Mouse (Mus musculus): ENCODE measurements around the gene Cnnm4. TPM values are rescaled to one million over a fixed set of nuclear protein-coding genes. Genes with fewer than 3 reads are reported as not detected.

Cnnm4 gene
- total and polyA plus RNA-seq, 3 experiments = 3.1 to 8.6 (median 4.5) TPM

DNA sequence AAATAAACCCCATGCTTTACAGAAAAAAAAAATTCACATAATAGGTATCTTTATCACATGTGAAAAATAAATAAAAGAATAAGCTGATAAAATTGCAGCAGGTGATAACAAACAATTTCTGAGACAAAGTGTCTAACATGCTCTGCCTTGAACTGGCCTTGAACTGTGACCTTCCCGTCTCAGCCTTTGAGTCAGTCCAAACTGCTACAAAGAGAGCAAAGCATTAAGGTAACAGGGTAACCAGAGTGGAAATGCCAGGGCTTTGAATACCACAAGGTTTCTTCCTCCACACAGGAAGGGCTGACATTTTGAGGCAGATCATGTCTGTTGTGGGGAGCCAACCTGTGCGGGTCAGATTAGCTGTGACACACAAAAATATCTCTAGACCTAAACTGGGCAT is 74.0 kb downstream of the Cnnm4 start:
- H3K4me3 ChIP-seq (ENCODE audit: low read depth, low read length) = no peak overlapping the region

DNA sequence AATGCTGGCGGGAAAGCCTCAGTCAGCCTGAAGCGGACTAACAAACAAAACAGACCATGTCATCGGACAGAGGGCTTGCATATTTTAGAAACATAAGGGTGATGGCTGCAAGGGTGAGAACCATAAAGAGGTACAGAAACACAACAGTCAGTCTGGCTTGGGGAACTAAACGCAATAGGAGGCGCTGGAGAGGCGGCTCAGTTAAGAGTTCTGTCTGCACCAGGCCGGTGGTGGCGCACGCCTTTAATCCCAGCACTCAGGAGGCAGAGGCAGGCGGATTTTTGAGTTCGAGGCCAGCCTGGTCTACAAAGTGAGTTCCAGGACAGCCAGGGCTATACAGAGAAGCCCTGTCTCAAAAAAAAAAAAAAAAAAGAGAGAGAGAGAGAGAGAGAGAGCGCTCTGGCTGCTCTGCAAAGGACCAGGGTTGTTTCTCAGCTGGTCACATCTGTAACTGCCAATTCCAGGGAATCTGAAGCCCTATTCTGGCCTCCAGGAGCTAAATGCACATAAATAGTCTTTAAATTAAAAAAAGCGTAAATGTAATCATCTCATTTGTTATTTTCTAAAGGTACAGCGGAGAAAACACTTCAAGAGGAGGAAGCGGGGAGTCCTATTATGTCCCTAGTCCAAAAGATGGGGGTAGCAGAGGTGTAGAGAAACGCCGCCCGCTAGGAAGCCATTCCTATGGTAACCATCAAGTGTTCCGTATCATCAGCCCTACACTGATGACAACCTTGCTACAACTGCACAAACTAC is 74.6 kb downstream of the Cnnm4 start:
- no peak for DNase-seq (ENCODE audit: low spot score)
- Histone ChIP-seq H3K36me3 (replicated peaks) (peaks cover 42% of the 10 kb centered on the region), H3K4me1 (ENCODE audit: insufficient read depth, low read depth, low read length) (peaks cover 23% of the 10 kb centered on the region), H3K27me3 (ENCODE audit: insufficient read depth, low read length) (peaks cover 18% of the 10 kb centered on the region), H3K9me3 (replicated peaks) (no peaks in the 10 kb centered on the region), H3K4me3 (ENCODE audit: low read depth, low read length) (peak overlapping the region; percentile 81)
- TF ChIP-seq POLR2AphosphoS5 (IDR thresholded peaks at IDR 0.05; ENCODE audit: insufficient replicate concordance, low read depth, low read length) = no peak
- no peak for TF ChIP-seq GATA2 (IDR thresholded peaks at IDR 0.05; ENCODE audit: borderline replicate concordance, low read depth, low read length)
- no peak for TF ChIP-seq CTCF (IDR thresholded peaks at IDR 0.05; ENCODE audit: low read depth, low read length)
- TF ChIP-seq GATA1 (IDR thresholded peaks at IDR 0.05; ENCODE audit: borderline replicate concordance, low read length) = no peak
- no peak for TF ChIP-seq TAL1 (conservative IDR thresholded peaks at IDR 0.05; ENCODE audit: low read depth, low read length)
- ATAC-seq (ENCODE audit: extremely low read depth, insufficient number of reproducible peaks, low FRiP score, poor library complexity, severe bottlenecking) = no peak

More for the DNA sequence above, 74.0 kb downstream of the Cnnm4 start:
- Histone ChIP-seq H3K36me3 (replicated peaks) (peaks cover 48% of the 10 kb centered on the region), H3K27me3 (ENCODE audit: insufficient read depth, low read length) (peaks cover 13% of the 10 kb centered on the region), H3K9me3 (replicated peaks) (no peaks in the 10 kb centered on the region), H3K4me1 (ENCODE audit: insufficient read depth, low read depth, low read length) (peaks cover 23% of the 10 kb centered on the region)
- no peak for ATAC-seq (ENCODE audit: extremely low read depth, insufficient number of reproducible peaks, low FRiP score, poor library complexity, severe bottlenecking)
- TF ChIP-seq GATA1 (IDR thresholded peaks at IDR 0.05; ENCODE audit: borderline replicate concordance, low read length) (no peak), GATA2 (IDR thresholded peaks at IDR 0.05; ENCODE audit: borderline replicate concordance, low read depth, low read length) (no peak), TAL1 (conservative IDR thresholded peaks at IDR 0.05; ENCODE audit: low read depth, low read length) (no peak)
- DNase-seq (ENCODE audit: low spot score) = no peak

DNA sequence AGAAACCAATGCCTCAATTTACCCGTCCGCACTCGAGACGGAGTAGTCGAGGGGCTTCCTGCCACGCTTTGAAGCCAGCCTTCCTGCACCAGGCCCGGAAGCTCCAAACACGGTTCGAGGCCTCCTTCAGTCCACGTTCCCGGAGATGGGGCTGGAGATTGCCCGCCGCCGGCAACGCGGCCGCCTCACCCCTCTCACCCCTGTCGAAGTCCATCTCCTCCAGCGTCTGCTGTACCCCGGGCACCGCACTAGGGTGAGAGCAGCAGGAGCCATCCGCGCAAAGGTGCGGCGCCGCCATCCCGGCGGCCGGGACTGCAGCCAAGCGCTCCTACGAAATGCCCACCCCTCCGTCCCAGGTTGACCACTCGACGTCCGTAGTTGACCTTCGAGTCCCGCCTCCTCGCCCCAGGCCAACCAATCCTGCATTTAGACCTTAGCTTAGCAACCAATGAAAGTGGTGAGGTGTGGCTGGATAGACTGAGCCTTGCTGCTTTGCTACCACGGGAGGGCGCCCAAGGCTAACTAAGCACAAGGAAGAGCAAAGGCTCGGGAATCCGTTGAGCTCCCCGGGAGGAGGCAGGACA is 75.6 kb downstream of the Cnnm4 start, which contains the start of gene Ankrd39:
Gene Ankrd39, minus strand, starts transcription at position 558 of the 584 bp plus-strand sequence.
- Histone ChIP-seq H3K4me1 (ENCODE audit: insufficient read depth, low read depth, low read length) (peaks cover 23% of the 10 kb centered on the region), H3K27me3 (ENCODE audit: insufficient read depth, low read length) (peaks cover 26% of the 10 kb centered on the region), H3K4me3 (ENCODE audit: low read depth, low read length) (peak within 1 kb of the TSS; percentile 81), H3K36me3 (replicated peaks) (peaks cover 33% of the 10 kb centered on the region), H3K9me3 (replicated peaks) (no peaks in the 10 kb centered on the region)
- ATAC-seq (ENCODE audit: extremely low read depth, insufficient number of reproducible peaks, low FRiP score, poor library complexity, severe bottlenecking) (peak; percentile 99), DNase-seq (ENCODE audit: low spot score) (peak; percentile 100)
- TF ChIP-seq GATA2 (IDR thresholded peaks at IDR 0.05; ENCODE audit: borderline replicate concordance, low read depth, low read length) (no peak), GATA1 (IDR thresholded peaks at IDR 0.05; ENCODE audit: borderline replicate concordance, low read length) (no peak), CTCF (IDR thresholded peaks at IDR 0.05; ENCODE audit: low read depth, low read length) (peak; percentile 89), POLR2AphosphoS5 (IDR thresholded peaks at IDR 0.05; ENCODE audit: insufficient replicate concordance, low read depth, low read length) (no peak), TAL1 (conservative IDR thresholded peaks at IDR 0.05; ENCODE audit: low read depth, low read length) (no peak)

DNA sequence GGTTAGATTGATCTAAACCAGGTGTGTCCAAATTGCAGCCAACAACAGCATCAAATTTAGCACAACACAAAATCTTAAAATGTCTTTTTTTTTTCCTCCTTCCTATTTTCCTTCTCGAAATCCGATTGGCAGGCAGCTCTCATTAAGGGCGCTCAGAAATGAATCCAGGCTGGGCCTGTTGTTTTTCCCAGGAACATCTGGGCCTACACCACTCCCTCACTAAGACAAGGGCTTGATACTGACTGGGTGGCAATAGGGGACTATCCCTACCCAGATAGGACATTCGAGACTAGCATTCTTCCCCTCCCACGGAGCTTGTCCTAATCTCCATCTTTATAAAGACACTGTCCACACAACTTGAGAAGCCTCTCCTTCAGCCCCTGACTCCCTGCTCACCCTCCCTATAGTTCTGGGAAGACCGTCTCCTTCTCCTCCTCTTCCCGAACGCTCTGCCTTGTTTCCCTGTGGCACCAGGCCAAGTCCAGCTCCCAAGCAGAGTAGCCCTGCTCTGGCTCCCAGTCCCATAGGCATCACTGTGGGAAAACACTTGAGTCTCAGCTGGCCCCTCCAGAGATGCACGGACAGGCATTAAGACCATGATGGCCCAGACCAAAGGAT is 76.7 kb downstream of the Cnnm4 start:
- Histone ChIP-seq H3K9me3 (replicated peaks) (no peaks in the 10 kb centered on the region), H3K4me3 (ENCODE audit: low read depth, low read length) (no peak overlapping the region), H3K36me3 (replicated peaks) (peaks cover 22% of the 10 kb centered on the region), H3K27me3 (ENCODE audit: insufficient read depth, low read length) (peaks cover 37% of the 10 kb centered on the region), H3K4me1 (ENCODE audit: insufficient read depth, low read depth, low read length) (peaks cover 23% of the 10 kb centered on the region)
- DNase-seq (ENCODE audit: low spot score) (no peak), ATAC-seq (ENCODE audit: extremely low read depth, insufficient number of reproducible peaks, low FRiP score, poor library complexity, severe bottlenecking) (no peak)
- TF ChIP-seq CTCF (IDR thresholded peaks at IDR 0.05; ENCODE audit: low read depth, low read length) = no peak
- TF ChIP-seq TAL1 (conservative IDR thresholded peaks at IDR 0.05; ENCODE audit: low read depth, low read length) = no peak

DNA sequence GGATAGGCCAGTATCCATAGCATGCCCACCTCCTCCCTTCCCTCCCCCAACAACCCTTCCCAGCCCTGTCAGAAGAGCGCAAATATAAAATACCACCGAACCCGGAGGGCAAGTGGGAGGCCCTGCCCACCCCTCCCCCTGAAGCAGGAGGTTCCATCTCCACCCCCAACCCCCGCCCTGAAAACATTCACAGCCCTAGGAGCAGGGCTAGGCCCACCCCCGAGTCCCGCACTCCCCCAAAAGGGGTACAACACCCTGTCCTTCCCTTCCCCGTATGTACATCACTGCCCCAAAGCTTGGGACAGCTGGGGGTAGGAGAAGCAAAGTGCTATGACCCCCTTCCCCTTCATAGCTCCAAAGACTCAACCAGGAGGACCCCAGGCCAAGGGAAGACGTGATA is 77.4 kb downstream of the Cnnm4 start:
- H3K36me3 ChIP-seq (replicated peaks) = peaks cover 15% of the 10 kb centered on the region
- ATAC-seq (ENCODE audit: extremely low read depth, insufficient number of reproducible peaks, low FRiP score, poor library complexity, severe bottlenecking) = no peak
- H3K9me3 ChIP-seq (replicated peaks) = no peaks in the 10 kb centered on the region
- TF ChIP-seq GATA1 (IDR thresholded peaks at IDR 0.05; ENCODE audit: borderline replicate concordance, low read length) (no peak), TAL1 (conservative IDR thresholded peaks at IDR 0.05; ENCODE audit: low read depth, low read length) (no peak)
- H3K4me3 ChIP-seq (ENCODE audit: low read depth, low read length) = no peak overlapping the region
- DNase-seq (ENCODE audit: low spot score) = no peak
- H3K27me3 ChIP-seq (ENCODE audit: insufficient read depth, low read length) = peaks cover 43% of the 10 kb centered on the region
- peaks cover 23% of the 10 kb centered on the region for H3K4me1 ChIP-seq (ENCODE audit: insufficient read depth, low read depth, low read length)

DNA sequence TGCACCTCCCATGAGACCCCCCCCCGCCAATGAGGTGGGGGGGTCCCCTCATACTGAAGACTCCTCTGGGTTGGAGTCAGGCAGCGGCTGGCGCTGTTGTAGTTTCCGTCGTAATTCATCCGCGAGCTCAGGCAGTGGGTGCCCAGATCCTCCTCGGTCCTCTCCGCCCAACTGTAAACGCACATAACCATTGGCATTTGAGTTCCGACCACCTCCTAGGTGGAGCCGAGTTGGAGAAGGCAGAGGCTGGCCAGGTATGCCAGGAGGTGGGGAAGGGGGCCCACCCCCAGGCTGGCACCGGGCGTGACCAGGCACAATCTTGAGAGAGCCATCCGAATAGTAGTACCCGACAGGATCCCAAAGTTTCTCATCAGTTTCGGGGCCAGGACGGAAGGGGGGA is 78.1 kb downstream of the Cnnm4 start:
- TF ChIP-seq GATA1 (IDR thresholded peaks at IDR 0.05; ENCODE audit: borderline replicate concordance, low read length) (no peak), CTCF (IDR thresholded peaks at IDR 0.05; ENCODE audit: low read depth, low read length) (no peak), GATA2 (IDR thresholded peaks at IDR 0.05; ENCODE audit: borderline replicate concordance, low read depth, low read length) (no peak), POLR2AphosphoS5 (IDR thresholded peaks at IDR 0.05; ENCODE audit: insufficient replicate concordance, low read depth, low read length) (no peak), TAL1 (conservative IDR thresholded peaks at IDR 0.05; ENCODE audit: low read depth, low read length) (no peak)
- DNase-seq (ENCODE audit: low spot score) (no peak), ATAC-seq (ENCODE audit: extremely low read depth, insufficient number of reproducible peaks, low FRiP score, poor library complexity, severe bottlenecking) (no peak)
- H3K36me3 ChIP-seq (replicated peaks) = peaks cover 9% of the 10 kb centered on the region
- peaks cover 50% of the 10 kb centered on the region for H3K27me3 ChIP-seq (ENCODE audit: insufficient read depth, low read length)
- no peak overlapping the region for H3K4me3 ChIP-seq (ENCODE audit: low read depth, low read length)
- no peaks in the 10 kb centered on the region for H3K9me3 ChIP-seq (replicated peaks)
- H3K4me1 ChIP-seq (ENCODE audit: insufficient read depth, low read depth, low read length) = peaks cover 21% of the 10 kb centered on the region

All from G1E (cell line).